Mouse (Mus musculus) embryonic fibroblast, embryonic 13.5 days (primary cell): ENCODE measurements around the gene Pa2g4. TPM values are rescaled to one million over a fixed set of nuclear protein-coding genes. Genes with fewer than 3 reads are reported as not detected.

ENCODE experiments used
- H3K27ac ChIP-seq: 2 replicates; pipeline ENCODE4 v1.5.1; 2012; ENCODE audit warnings: low read length, control low read depth, inconsistent platforms; ENCODE audit not compliant: insufficient read depth
- H3K4me1 ChIP-seq: 2 replicates; pipeline ENCODE4 v1.6.1; 2011; ENCODE audit warnings: low read length; ENCODE audit not compliant: control insufficient read depth, insufficient read depth
- H3K4me3 ChIP-seq: 2 replicates; pipeline ENCODE4 v1.5.1; 2011; ENCODE audit warnings: mild to moderate bottlenecking, control low read depth, low read length; ENCODE audit not compliant: insufficient read depth
- CTCF ChIP-seq: IDR thresholded peaks from 2 replicates; pipeline ENCODE4 v1.5.1; 2011; ENCODE audit warnings: mild to moderate bottlenecking, control low read depth, low read length, moderate library complexity, borderline replicate concordance; ENCODE audit not compliant: insufficient read depth
- POLR2A ChIP-seq: IDR thresholded peaks from 2 replicates; pipeline ENCODE4 v1.6.1; 2011; ENCODE audit warnings: low read depth, mild to moderate bottlenecking, control low read depth, low read length, moderate library complexity
- polyA plus RNA-seq: library from polyadenylated mRNA; stranded (reverse); fragments of >200 nt; gene quantifications from 2 replicates; pipeline ENCODE4 v1.2.4, GENCODE M21; 2011; ENCODE audit warnings: low read depth; ENCODE audit not compliant: missing spikeins, insufficient read length

Pa2g4 gene
- polyA plus RNA-seq, 1 experiment: 146 TPM

DNA sequence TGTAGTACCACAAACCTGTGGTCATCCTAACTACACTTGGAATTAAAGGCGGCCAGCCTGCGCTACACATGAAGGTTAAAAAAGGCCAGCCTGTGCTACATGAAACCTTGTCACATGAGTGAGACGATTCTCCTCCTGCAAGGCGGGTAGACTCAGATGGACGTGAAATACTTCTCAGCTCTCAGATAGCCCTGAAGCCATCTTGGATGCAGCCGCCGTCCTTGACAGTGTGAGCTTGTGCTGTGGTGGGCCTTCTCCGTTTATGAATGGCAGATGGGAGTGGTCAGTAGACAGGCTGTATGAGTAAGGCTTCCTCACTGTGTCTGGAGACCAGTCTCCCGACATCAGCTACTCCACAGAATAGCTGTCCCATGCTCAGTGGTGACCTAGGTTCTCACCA lies 56.6 kb downstream of the Pa2g4 start:
- no peak overlapping the region for H3K4me3 ChIP-seq
- TF ChIP-seq CTCF: no peak
- no peak overlapping the region for H3K27ac ChIP-seq
- no peaks in the 10 kb centered on the region; the same call in 1 of the 2 replicates for H3K4me1 ChIP-seq

DNA sequence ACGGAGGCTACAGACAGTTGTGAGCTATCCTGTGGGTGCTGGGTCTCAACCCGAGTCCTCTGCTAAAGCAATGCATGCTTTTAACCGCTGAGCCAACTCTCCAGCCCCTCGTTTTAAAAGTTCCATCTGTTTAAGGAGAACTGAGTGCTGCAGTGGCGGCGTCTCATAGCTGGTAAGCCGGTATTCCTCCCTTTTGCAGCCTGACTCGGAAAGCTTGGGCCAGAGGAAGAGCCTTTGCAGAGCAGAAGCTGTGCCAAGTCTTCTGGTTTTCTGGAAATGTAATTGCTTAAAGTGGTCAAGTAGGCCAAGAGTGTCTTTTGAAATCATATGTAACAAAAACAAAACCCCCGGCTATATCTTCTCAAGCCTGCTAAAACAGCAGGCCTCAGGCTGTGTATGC lies 57.5 kb downstream of the Pa2g4 start:
- TF ChIP-seq POLR2A (no peak), CTCF (no peak)
- no peaks in the 10 kb centered on the region; the same call in 1 of the 2 replicates for H3K4me1 ChIP-seq
- no peak overlapping the region for H3K4me3 ChIP-seq
- H3K27ac ChIP-seq: no peak overlapping the region

Other genes starting within 250 kb of the Pa2g4 start
- 121 and 145 TPM in 2 replicates for gene Cnpy2, start 243.5 kb downstream of the Pa2g4 start, polyA plus RNA-seq
- 204 and 207 TPM in 2 replicates for gene Cs, start 228.3 kb downstream of the Pa2g4 start, polyA plus RNA-seq
- 20.5 and 24.6 TPM in 2 replicates for gene Coq10a, start 197.0 kb downstream of the Pa2g4 start, polyA plus RNA-seq
- 59.1 and 63.1 TPM in 2 replicates for gene Ankrd52, start 188.9 kb downstream of the Pa2g4 start, polyA plus RNA-seq
- not detected in 2 replicates for gene Slc39a5, start 164.8 kb downstream of the Pa2g4 start, polyA plus RNA-seq
- 42.0 and 44.9 TPM in 2 replicates for gene Nabp2, start 154.5 kb downstream of the Pa2g4 start, polyA plus RNA-seq
- gene Rnf41, start 154.3 kb downstream of the Pa2g4 start, polyA plus RNA-seq: 42.1 and 45.6 TPM in 2 replicates
- gene Smarcc2, start 106.7 kb downstream of the Pa2g4 start, polyA plus RNA-seq: 100 and 117 TPM in 2 replicates
- 2,243 and 2,568 TPM in 2 replicates for gene Myl6, start 71.8 kb downstream of the Pa2g4 start, polyA plus RNA-seq
- 9.4 and 10.6 TPM in 2 replicates for gene Myl6b, start 67.3 kb downstream of the Pa2g4 start, polyA plus RNA-seq
- gene Esyt1, start 40.1 kb downstream of the Pa2g4 start, polyA plus RNA-seq: 75.2 and 83.3 TPM in 2 replicates
- 4.7 and 6.0 TPM in 2 replicates for gene Zc3h10, start 18.2 kb downstream of the Pa2g4 start, polyA plus RNA-seq
- gene Rpl41, start 16.7 kb downstream of the Pa2g4 start, polyA plus RNA-seq: 2,862 and 3,188 TPM in 2 replicates
- 0.13 and 0.70 TPM in 2 replicates for gene Erbb3, start 23.7 kb upstream of the Pa2g4 start, polyA plus RNA-seq
- 1,073 and 1,205 TPM in 2 replicates for gene Rps26, start 60.8 kb upstream of the Pa2g4 start, polyA plus RNA-seq
- gene Ikzf4, start 80.0 kb upstream of the Pa2g4 start, polyA plus RNA-seq: 2.3 and 4.8 TPM in 2 replicates
- gene Suox, start 108.1 kb upstream of the Pa2g4 start, polyA plus RNA-seq: 14.3 and 15.7 TPM in 2 replicates
- gene Rab5b, start 130.3 kb upstream of the Pa2g4 start, polyA plus RNA-seq: 88.8 and 96.7 TPM in 2 replicates
- gene Pmel, start 138.2 kb upstream of the Pa2g4 start, polyA plus RNA-seq: 0.68 and 0.87 TPM in 2 replicates
- 49.3 and 66.6 TPM in 2 replicates for gene Cdk2, start 139.0 kb upstream of the Pa2g4 start, polyA plus RNA-seq
- 14.6 and 19.0 TPM in 2 replicates for gene Dgka, start 178.9 kb upstream of the Pa2g4 start, polyA plus RNA-seq
- gene Pym1, start 181.9 kb upstream of the Pa2g4 start, polyA plus RNA-seq: 29.5 and 38.2 TPM in 2 replicates
- gene Mmp19, start 224.9 kb upstream of the Pa2g4 start, polyA plus RNA-seq: 43.6 and 54.0 TPM in 2 replicates
- gene Dnajc14, start 238.1 kb upstream of the Pa2g4 start, polyA plus RNA-seq: 55.5 and 59.0 TPM in 2 replicates
- 34.4 and 44.8 TPM in 2 replicates for gene Tmem198b, start 238.4 kb upstream of the Pa2g4 start, polyA plus RNA-seq